Mouse (Mus musculus): ENCODE results near the gene Slc25a27.

DNA sequence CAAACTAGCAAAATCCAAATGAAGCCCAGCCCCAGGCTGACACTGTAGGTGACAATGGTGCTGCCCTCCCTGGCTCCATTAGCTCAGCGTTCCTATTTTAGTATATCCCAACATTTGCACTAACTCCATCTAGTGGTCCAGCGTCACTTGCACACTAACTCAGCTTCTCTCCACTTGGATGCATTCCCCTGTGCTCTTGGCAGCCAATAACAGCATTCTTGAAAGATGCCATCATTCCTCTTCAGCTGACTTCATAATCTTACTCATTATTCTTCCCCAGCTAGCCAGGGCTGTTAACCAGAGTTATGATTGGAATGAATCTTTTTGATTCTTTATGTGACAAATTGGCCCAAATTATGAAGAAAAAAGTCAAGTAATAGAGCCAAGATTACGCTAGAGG is 40.2 kb upstream of the Slc25a27 start:
- TF ChIP-seq CTCF (IDR thresholded peaks at IDR 0.05; ENCODE audit: extremely low read depth, insufficient read depth, insufficient read length, insufficient replicate concordance) (no peak), POLR2A (IDR thresholded peaks at IDR 0.05; ENCODE audit: low read depth, low read length) (no peak)
